Mouse (Mus musculus): ENCODE measurements around the gene Mill2. TPM values are rescaled to one million over a fixed set of nuclear protein-coding genes. Genes with fewer than 3 reads are reported as not detected.
A peak's percentile ranks its signal among the peaks of the same experiment; 100 is the strongest.

Gene Mill2
- total RNA-seq, 1 experiment, result 0.04 TPM

DNA sequence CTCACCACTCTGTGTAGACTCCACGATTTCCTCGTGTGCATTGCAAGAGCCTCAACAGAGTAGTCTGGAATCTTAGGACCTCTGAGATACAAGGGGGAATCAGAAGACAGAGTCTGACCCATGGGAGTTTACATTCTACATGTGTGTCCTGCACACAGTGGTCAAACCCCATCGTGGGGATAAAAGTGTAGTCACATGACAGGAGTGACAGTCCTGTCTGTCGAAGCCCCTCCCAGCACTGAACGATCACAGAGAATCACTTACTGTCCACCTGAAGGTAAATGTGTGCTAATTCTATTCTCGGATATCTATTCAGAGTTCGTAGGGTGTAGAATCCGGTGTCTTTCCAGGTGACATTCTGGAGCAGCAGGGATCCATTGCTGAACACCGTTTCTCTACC lies 21.5 kb upstream of the Mill2 start:
- H3K36me3 ChIP-seq (ENCODE audit: control insufficient read depth, insufficient read depth, low read length, poor library complexity, severe bottlenecking), result no peaks in the 10 kb centered on the region
- no peak for TF ChIP-seq HCFC1 (IDR thresholded peaks at IDR 0.05; ENCODE audit: borderline replicate concordance, insufficient read depth, low read length)
- no peak for TF ChIP-seq CHD2 (IDR thresholded peaks at IDR 0.05; ENCODE audit: low read depth, low read length)
- no peak for TF ChIP-seq MAFK (IDR thresholded peaks at IDR 0.05; ENCODE audit: insufficient read depth, low read depth, low read length)
- no peak for TF ChIP-seq ZC3H11A (IDR thresholded peaks at IDR 0.05; ENCODE audit: borderline replicate concordance, low read depth, low read length)
- no peak for TF ChIP-seq ZNF384 (IDR thresholded peaks at IDR 0.05; ENCODE audit: low read depth, low read length)
- no peak overlapping the region for H3K27ac ChIP-seq (ENCODE audit: insufficient read depth, low read depth, low read length, poor library complexity, severe bottlenecking)
- no peaks in the 10 kb centered on the region for H3K9me3 ChIP-seq (ENCODE audit: control insufficient read depth, insufficient read depth, low read depth, low read length)
- DNase-seq (ENCODE audit: low read depth, low spot score), result no peak
- no peaks in the 10 kb centered on the region for H3K4me1 ChIP-seq (ENCODE audit: control insufficient read depth in 2 of 2, insufficient read depth in 2 of 2, low read length in 2 of 2, poor library complexity in 1 of 2)
- in situ Hi-C loops (cut with MboI; ENCODE audit: low sequenced_read_pairs in 2 of 2, unreplicated experiment in 2 of 2), result loop anchor here in 1 of 2 experiments (25.0 kb wide), 1 partner anchor 606 kb away; no protein-coding TSS in a partner anchor
- H3K4me3 ChIP-seq (ENCODE audit: insufficient read depth in 1 of 2, low read depth in 1 of 2, low read length in 2 of 2, poor library complexity in 1 of 2, severe bottlenecking in 1 of 2), result no peak overlapping the region
- H3K9ac ChIP-seq (ENCODE audit: insufficient read depth, low read depth, low read length, poor library complexity, severe bottlenecking), result no peak overlapping the region

DNA sequence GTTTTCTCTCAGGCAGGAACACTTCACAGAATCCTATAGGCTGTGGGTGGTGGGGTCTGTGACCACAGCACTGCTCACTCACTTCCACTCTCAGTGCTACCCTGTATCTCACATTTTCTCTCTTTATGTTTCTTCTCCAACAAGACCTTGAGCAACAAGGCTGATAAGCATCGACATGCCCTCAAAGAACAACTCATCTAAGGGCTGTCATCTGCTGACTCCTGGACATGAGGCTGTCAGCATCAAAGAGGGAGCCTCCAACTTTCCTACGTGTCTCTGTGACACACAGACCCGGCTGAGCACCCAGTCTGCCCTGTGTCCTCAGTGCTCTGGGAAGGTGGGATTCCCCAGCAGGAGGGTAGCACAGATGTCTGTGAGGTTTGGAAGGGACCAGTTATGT lies 18.3 kb upstream of the Mill2 start, which contains the start of gene Psg17:
Psg17 (minus strand) TSS at position 101 of the 400 bp plus-strand sequence.
- no peak within 1 kb of the TSS for H3K4me3 ChIP-seq (ENCODE audit: insufficient read depth in 1 of 2, low read depth in 1 of 2, low read length in 2 of 2, poor library complexity in 1 of 2, severe bottlenecking in 1 of 2)
- H3K9me3 ChIP-seq (ENCODE audit: control insufficient read depth, insufficient read depth, low read depth, low read length), result no peaks in the 10 kb centered on the region
- no peaks in the 10 kb centered on the region for H3K36me3 ChIP-seq (ENCODE audit: control insufficient read depth, insufficient read depth, low read length, poor library complexity, severe bottlenecking)
- in situ Hi-C loops (cut with MboI; ENCODE audit: low sequenced_read_pairs in 2 of 2, unreplicated experiment in 2 of 2), result loop anchor here in 1 of 2 experiments (25.0 kb wide), 1 partner anchor 609 kb away; no protein-coding TSS in a partner anchor
- TF ChIP-seq ZNF384 (IDR thresholded peaks at IDR 0.05; ENCODE audit: low read depth, low read length) (no peak), MAFK (IDR thresholded peaks at IDR 0.05; ENCODE audit: insufficient read depth, low read depth, low read length) (no peak), HCFC1 (IDR thresholded peaks at IDR 0.05; ENCODE audit: borderline replicate concordance, insufficient read depth, low read length) (no peak), ZC3H11A (IDR thresholded peaks at IDR 0.05; ENCODE audit: borderline replicate concordance, low read depth, low read length) (no peak), CHD2 (IDR thresholded peaks at IDR 0.05; ENCODE audit: low read depth, low read length) (no peak)
- DNase-seq (ENCODE audit: low read depth, low spot score), result no peak
- no peak within 1 kb of the TSS for H3K27ac ChIP-seq (ENCODE audit: insufficient read depth, low read depth, low read length, poor library complexity, severe bottlenecking)
- H3K4me1 ChIP-seq (ENCODE audit: control insufficient read depth in 2 of 2, insufficient read depth in 2 of 2, low read length in 2 of 2, poor library complexity in 1 of 2), result no peaks in the 10 kb centered on the region
- H3K9ac ChIP-seq (ENCODE audit: insufficient read depth, low read depth, low read length, poor library complexity, severe bottlenecking), result no peak within 1 kb of the TSS

GRCm38 (mm10) chr7:18827792-18828546 lies 11.8 kb upstream of the Mill2 start:
- Histone ChIP-seq H3K27ac (ENCODE audit: insufficient read depth, low read depth, low read length, poor library complexity, severe bottlenecking) (no peak overlapping the region), H3K36me3 (ENCODE audit: control insufficient read depth, insufficient read depth, low read length, poor library complexity, severe bottlenecking) (no peaks in the 10 kb centered on the region), H3K4me3 (ENCODE audit: insufficient read depth in 1 of 2, low read depth in 1 of 2, low read length in 2 of 2, poor library complexity in 1 of 2, severe bottlenecking in 1 of 2) (peak overlapping the region; percentile 9 to 19; a peak in 2 of 4 replicates), H3K9ac (ENCODE audit: insufficient read depth, low read depth, low read length, poor library complexity, severe bottlenecking) (peak overlapping the region; percentile 34; the same call in 1 of the 2 replicates), H3K9me3 (ENCODE audit: control insufficient read depth, insufficient read depth, low read depth, low read length) (no peaks in the 10 kb centered on the region), H3K4me1 (ENCODE audit: control insufficient read depth in 2 of 2, insufficient read depth in 2 of 2, low read length in 2 of 2, poor library complexity in 1 of 2) (peaks cover 0 to 2% of the 10 kb centered on the region in 2 experiments; a peak in 1 of 4 replicates)
- no peak for DNase-seq (ENCODE audit: low read depth, low spot score)
- TF ChIP-seq MAFK (IDR thresholded peaks at IDR 0.05; ENCODE audit: insufficient read depth, low read depth, low read length) (no peak), ZNF384 (IDR thresholded peaks at IDR 0.05; ENCODE audit: low read depth, low read length) (no peak), HCFC1 (IDR thresholded peaks at IDR 0.05; ENCODE audit: borderline replicate concordance, insufficient read depth, low read length) (no peak), CHD2 (IDR thresholded peaks at IDR 0.05; ENCODE audit: low read depth, low read length) (no peak), ZC3H11A (IDR thresholded peaks at IDR 0.05; ENCODE audit: borderline replicate concordance, low read depth, low read length) (no peak)
- in situ Hi-C loops (cut with MboI; ENCODE audit: low sequenced_read_pairs in 2 of 2, unreplicated experiment in 2 of 2), result no loop called here

- TF ChIP-seq ZNF384 (IDR thresholded peaks at IDR 0.05; ENCODE audit: low read depth, low read length) (peak; percentile 96), ZC3H11A (IDR thresholded peaks at IDR 0.05; ENCODE audit: borderline replicate concordance, low read depth, low read length) (no peak)
- Histone ChIP-seq H3K9me3 (ENCODE audit: control insufficient read depth, insufficient read depth, low read depth, low read length) (no peaks in the 10 kb centered on the region), H3K4me1 (ENCODE audit: control insufficient read depth in 2 of 2, insufficient read depth in 2 of 2, low read length in 2 of 2, poor library complexity in 1 of 2) (peaks cover 0 to 2% of the 10 kb centered on the region in 2 experiments; a peak in 1 of 4 replicates), H3K36me3 (ENCODE audit: control insufficient read depth, insufficient read depth, low read length, poor library complexity, severe bottlenecking) (no peaks in the 10 kb centered on the region), H3K27ac (ENCODE audit: insufficient read depth, low read depth, low read length, poor library complexity, severe bottlenecking) (no peak overlapping the region), H3K9ac (ENCODE audit: insufficient read depth, low read depth, low read length, poor library complexity, severe bottlenecking) (peak overlapping the region; percentile 34; the same call in 1 of the 2 replicates), H3K4me3 (ENCODE audit: insufficient read depth in 1 of 2, low read depth in 1 of 2, low read length in 2 of 2, poor library complexity in 1 of 2, severe bottlenecking in 1 of 2) (peak overlapping the region in 1 of 2 experiments; percentile 19; a peak in 2 of 4 replicates)
- in situ Hi-C loops (cut with MboI; ENCODE audit: low sequenced_read_pairs in 2 of 2, unreplicated experiment in 2 of 2), result no loop called here
- peak; percentile 29 for DNase-seq (ENCODE audit: low read depth, low spot score)
Observed at GRCm38 (mm10) chr7:18828592-18828991, 11.2 kb upstream of the Mill2 start.
